Mouse (Mus musculus): ENCODE results near the gene Spdye4a.
A peak's percentile ranks its signal among the peaks of the same experiment; 100 is the strongest.

The Spdye4a gene

GRCm38 (mm10) chr5:143226790-143227189 is at the start of gene Spdye4a:
Gene Spdye4a (minus strand): TSS chr5:143226890.
- no peak for DNase-seq

- DNase-seq, result no peak
Measured at GRCm38 (mm10) chr5:143275761-143276160, 49.1 kb upstream of the Spdye4a start.

- DNase-seq, result no peak
Measured at GRCm38 (mm10) chr5:143272540-143273330, 46.0 kb upstream of the Spdye4a start.

GRCm38 (mm10) chr5:143272108-143272507 is 45.4 kb upstream of the Spdye4a start:
- DNase-seq, result no peak

- DNase-seq, result no peak
Measured at GRCm38 (mm10) chr5:143271642-143272041, 45.0 kb upstream of the Spdye4a start.

GRCm38 (mm10) chr5:143270151-143270519 is 43.4 kb upstream of the Spdye4a start:
- no peak for DNase-seq

- DNase-seq, result peak; percentile 73 to 89
Measured at GRCm38 (mm10) chr5:143269363-143270150, 42.9 kb upstream of the Spdye4a start, which contains the start of gene Zfp316. Gene Zfp316 (minus strand): TSS chr5:143270022.

- no peak for DNase-seq
Measured at GRCm38 (mm10) chr5:143268985-143269362, 42.3 kb upstream of the Spdye4a start.

- DNase-seq, result no peak
Measured at GRCm38 (mm10) chr5:143266794-143267193, 40.1 kb upstream of the Spdye4a start.

- no peak for DNase-seq
Measured at GRCm38 (mm10) chr5:143265409-143265808, 38.7 kb upstream of the Spdye4a start.

- DNase-seq, result peak; percentile 24 to 30
Measured at GRCm38 (mm10) chr5:143264689-143265088, 38.0 kb upstream of the Spdye4a start.

GRCm38 (mm10) chr5:143261636-143262035 is 34.9 kb upstream of the Spdye4a start:
- DNase-seq, result no peak

- no peak for DNase-seq
Measured at GRCm38 (mm10) chr5:143255802-143256201, 29.1 kb upstream of the Spdye4a start.

GRCm38 (mm10) chr5:143255131-143255519 is 28.4 kb upstream of the Spdye4a start:
- no peak for DNase-seq

- peak; percentile 48 to 65 for DNase-seq
Measured at GRCm38 (mm10) chr5:143254487-143255130, 27.9 kb upstream of the Spdye4a start.

- peak in 1 of 2 experiments; percentile 58 for DNase-seq
Measured at GRCm38 (mm10) chr5:143253881-143254486, 27.3 kb upstream of the Spdye4a start.

GRCm38 (mm10) chr5:143253186-143253880 is 26.6 kb upstream of the Spdye4a start:
- peak; percentile 67 to 80 for DNase-seq

GRCm38 (mm10) chr5:143252791-143253185 is 26.1 kb upstream of the Spdye4a start:
- DNase-seq, result no peak

- DNase-seq, result no peak
Measured at GRCm38 (mm10) chr5:143252039-143252438, 25.3 kb upstream of the Spdye4a start.

GRCm38 (mm10) chr5:143244926-143245325 is 18.2 kb upstream of the Spdye4a start:
- DNase-seq, result no peak

GRCm38 (mm10) chr5:143236036-143236435 is 9.3 kb upstream of the Spdye4a start:
- no peak for DNase-seq

- peak; percentile 94 to 96 for DNase-seq
Measured at GRCm38 (mm10) chr5:143235028-143235693, 8.5 kb upstream of the Spdye4a start, which contains the start of gene Zfp12. Gene Zfp12 (plus strand): TSS chr5:143235163.

Measured in cerebellum, adult 18-20 months (tissue).